Mouse (Mus musculus) fibroblast of lung, adult 2 months (primary cell): Measurements from ENCODE around the gene Car15.

Experiments used
- DNase-seq: peaks from one replicate; pipeline ENCODE4 v3.0.0-alpha.2; 2011; ENCODE audit warnings: low read depth

Car15 gene

DNA sequence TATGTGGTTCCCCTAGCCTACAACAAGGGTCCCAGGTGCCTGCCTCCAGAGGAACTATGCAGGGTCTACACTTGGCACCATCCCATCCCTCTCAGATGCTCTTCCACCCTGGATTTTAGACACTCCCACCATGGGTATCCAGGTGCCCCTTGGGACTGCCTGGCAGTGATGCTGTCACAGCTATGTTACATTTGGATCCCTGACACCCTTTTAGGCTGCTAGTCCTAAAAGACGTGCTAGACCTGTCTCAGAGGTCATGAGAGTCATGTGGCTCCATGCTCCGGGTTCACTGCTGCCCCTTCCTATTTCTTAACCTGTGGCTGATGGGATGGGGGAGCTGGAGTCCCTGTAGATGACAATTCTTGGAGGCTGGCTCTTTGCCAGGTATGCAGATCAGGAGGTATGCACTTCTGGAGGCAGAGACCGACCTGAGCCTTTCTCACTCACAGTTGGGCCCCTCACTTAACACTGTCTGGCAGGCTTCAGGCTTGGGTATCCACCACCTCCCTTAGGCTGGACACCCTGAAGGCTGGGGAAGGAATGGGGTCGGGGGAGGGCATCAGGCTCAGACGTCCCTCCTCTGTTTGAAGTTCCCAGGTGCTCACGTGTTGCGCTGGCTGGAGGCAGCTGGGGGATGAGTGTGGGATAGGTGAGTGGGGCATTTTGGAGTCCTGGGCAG lies 36.2 kb downstream of the Car15 start:
- no peak for DNase-seq

DNA sequence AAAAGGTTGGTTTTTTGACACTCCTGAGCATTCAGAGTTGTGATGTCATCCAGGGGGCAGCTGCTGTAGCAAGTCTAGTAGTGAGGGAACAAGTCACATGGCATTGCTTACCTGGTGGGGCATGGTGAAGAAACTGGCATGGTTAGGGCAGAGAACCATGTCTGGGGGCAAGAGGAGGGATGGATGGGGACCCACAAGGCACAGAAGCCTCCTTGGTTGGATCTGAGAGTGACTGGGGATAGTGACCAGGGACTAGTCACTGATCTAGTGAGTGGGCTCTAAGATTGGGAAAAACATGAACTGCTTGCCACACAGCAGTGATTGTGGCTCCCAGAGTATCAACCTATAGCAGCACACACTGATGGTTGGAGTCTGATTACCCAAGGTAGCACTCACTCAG lies 38.6 kb downstream of the Car15 start:
- no peak for DNase-seq

DNA sequence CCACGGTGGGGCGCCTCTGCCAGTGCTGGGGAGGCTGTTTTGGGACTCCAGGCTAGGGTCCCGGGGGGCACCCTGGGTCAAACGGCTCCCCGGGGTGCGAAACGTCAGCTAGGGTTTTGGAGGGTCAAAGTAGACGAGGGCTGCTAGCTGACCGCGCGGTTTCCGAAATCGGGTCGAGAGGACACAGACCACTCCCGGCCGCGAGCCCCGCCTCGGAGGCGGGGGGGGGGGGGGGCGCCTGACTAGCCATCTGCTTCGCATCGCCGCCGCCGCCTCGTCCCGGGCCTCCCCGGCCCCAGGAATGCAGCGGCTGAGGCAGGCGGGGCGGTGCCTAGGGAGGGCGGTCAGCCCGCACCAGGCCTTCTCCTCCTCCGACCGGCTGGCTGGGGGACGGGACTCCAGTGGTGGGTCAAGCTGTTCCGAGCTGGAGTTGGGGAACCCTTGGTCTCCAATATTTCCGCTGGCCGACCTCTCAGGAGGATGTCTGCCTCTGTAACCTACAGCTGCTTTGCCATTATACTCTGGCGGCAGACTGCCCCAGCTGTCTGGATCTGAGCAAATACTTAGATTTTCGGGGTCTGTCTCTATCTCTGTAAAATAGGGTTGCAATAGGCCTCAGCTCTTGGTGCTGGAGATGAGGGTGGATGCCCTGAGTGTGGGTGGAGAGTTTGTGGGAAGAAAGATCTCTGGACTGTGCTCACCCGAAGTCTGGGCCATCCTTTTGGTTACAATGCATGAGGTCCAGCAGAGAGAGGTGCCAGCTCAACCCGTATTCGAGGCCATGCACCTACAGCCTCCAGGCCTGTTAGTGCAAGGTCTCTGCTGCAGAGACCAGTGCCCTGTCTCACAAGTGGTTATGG lies 39.6 kb downstream of the Car15 start:
- DNase-seq = no peak

DNA sequence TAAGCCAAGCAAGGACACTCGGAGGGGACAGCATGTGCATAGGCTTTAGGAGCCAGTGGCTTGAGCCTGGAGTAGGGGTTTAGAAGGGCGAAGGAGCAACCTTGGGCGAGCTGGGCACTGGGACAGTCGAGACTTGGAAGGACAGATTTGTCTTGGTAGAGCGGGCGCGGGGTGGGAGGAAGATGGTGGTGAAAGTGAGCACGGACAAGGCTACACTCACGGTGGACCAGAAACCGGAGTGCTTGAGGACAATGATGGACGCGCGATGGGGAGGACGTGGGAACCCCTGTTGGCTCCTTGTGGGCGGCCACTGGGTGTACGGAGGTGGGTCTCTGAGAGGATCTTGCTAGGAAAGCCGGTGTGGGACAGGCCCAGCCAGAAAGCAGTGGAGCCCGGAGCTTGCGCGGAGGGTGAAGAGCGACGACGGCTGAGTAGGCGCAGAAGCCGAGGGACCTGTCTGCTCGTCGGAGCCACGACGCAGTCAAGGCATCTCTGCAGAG lies 40.3 kb downstream of the Car15 start:
- no peak for DNase-seq

DNA sequence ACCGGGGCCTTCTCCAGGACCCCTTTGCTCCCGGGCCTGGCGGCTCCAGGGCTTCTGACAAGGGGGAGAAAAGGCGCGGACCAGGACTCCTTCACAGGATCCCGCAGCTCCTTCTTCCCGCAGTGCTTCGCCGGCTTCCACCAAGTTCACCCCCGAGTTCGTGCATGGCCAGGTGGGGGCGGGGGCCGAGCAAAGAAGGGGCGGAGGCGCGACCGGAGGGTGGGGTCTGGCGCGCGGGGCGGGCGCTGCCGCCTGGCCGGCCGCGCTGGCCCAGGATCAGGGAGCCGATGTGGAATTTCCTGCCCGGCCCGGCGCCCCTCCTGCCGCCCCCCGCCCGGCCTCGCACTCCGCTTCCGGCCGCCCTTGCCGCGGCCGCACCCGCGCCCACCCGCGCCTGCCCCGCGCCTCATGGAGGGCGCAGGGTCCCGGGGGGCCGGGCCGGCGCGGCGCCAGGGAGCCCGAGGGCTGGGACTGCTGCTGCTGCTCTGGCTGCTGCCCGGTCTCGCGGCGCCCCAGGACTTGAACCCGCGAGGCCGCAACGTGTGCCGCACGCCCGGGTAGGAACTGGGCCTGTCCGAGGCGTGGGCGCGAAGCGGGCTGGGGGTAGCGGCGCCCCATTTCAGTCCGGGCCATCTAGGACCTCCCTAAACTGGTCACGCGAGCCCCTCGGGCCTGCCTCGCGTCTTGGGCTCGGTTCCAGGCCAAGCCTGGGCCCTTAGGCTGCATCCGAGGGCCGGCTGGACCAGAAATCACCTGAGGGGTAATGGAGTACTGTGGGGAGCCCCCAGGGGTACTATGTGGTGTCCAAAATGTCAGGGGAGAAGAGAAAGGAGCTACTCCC lies 41.0 kb downstream of the Car15 start, which contains the start of gene Scarf2:
Gene Scarf2, plus strand, starts transcription at position 312 of the 841 bp plus-strand sequence.
- DNase-seq = no peak

DNA sequence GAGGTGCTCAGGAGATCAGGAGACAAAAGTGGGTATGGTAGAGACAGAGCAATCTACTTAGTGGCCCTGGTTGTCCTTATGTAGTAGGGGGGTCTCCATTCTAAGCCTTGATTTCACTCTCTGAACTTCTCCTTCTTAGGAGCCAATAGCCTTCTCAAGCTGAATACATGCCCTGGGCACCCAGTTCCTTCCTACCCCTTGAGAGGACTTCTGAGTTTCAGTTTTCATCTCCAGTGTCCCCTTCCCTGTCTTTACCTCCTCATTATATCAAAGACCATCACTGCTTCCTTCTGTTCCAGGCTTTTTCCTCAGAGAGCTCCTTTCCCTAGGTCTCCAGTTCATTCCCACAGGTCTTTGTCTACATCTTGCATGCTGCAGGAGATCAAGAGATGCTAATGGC lies 41.6 kb downstream of the Car15 start:
- DNase-seq = no peak

DNA sequence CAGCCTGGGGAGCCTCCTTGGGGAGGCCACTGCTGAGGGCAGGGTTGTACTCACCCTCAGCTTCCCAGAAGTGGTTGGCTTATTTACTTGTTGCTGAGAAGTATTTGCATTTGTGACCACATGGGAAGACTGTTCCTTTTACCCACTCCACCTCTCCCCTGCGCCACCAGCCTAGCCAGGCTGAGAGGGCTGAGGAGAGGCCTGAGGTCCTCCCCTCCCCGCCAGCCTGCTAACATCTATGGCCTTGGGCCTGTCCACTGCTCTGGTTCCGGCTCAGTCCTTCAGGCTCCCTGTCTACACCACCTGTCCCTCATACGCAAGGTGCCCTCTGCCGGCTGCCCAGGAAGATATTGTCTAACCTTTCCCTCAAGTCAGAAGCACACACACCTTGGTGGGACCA lies 42.5 kb downstream of the Car15 start:
- no peak for DNase-seq

DNA sequence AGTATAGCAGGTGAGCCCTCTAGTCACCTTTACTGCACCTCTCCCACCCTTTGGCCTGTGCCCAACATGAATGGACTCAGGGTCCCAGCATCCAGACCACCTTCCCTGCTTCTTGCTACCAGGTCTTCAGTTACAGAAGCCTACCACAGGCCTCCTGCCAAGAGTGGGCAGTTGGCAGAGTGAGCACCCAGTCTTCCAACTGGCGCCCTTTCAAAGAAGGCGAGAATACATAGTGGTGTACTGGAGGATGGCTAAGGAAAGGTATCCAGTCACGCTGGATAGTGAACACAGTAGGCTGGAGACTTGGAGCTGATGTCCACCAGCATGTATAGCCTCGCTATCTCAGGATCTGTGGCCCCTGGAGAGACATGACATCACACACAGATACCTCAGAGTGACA lies 44.1 kb downstream of the Car15 start:
- DNase-seq = no peak

DNA sequence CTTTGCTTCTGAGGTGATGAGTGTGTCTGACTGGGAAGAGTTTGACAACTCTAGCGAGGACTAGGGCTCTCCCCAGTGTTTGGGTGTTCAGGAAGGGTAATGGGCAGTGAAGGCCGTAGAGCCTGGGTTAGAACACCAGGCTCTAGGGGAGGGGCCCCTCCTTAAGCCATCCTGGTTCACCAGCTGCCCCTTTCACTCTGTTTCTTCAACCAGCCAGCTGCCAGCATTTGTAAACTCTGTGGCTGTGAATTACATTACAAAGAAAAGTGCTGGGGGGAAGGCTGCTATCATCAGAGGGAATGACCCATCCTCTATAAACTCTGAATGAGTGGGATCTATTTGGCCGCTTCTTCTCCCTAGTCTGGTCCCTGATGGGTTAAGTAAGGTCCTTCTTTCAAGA lies 45.4 kb downstream of the Car15 start:
- DNase-seq = no peak

DNA sequence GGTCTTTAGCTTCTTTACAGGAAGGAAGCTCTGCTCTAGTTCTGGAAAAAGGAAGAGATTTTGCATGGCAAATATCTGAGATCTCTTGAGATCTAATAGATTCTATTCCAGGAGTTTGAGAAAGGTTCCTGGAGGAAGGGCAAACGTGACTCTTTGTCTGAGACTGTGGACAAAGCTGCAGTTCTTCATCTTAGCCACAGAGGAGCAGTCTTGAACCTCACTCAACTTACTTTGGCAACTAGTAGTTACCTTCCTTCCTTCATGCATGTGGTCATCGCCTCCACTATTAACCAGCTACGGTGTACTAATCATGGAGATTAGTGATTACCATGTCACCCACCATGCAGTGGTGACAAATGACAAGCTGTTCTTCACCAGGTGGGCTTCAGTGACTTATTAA lies 52.8 kb downstream of the Car15 start:
- no peak for DNase-seq
